Mouse (Mus musculus): ENCODE data around the gene Efna4. TPM values are rescaled to one million over a fixed set of nuclear protein-coding genes. Genes with fewer than 3 reads are reported as not detected.

Efna4 gene
- polyA plus RNA-seq, 1 experiment from 2014 or later = 29.2 TPM

DNA sequence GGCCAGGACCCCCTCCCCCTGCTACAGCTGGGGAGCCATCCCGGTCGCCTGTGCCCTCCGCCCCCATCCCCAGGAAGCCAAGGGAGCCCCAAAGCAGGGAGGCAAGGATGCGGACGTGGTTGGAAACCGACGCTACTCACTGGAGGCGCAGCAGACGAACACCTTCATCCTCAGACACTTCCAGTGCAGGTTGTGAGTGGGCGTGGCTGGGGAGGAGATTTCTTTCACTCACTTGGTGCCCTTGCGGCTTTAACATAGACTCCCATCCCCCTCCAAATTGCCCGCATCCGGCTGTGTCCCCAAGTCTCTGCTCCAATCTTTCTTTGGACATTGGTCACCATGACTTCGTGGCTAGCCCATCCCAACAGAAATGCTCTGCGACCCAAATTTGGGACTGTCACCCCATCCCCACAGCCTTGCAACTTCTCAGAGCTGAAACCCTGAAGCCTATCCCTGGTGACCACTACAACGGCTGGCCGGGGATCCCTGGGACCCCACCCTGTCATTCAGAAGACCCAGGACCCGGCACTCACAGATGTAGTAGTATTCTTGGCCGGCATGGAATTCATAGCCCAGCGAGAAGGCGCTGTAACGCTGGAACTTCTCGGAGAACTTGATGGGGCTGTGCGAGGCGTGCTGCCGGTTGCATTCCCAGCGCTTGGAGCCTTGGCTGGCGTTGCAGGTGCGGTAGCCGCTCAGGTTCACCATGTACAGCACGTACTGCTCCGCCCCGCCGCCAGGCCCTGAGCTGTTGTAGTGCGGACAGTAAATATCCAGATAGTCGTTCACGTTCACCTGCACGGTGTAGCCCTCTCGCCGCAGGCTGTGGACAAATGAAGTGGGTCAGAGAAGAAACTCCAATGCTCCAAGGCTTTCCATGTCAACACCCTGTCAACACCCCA is 21.6 kb downstream of the Efna4 start:
- Histone ChIP-seq H3K27ac (ENCODE audit: low read length) (no peak overlapping the region), H3K4me1 (ENCODE audit: insufficient read depth, low read length) (peaks cover 43% of the 10 kb centered on the region)
- ATAC-seq (ENCODE audit: low FRiP score, low TSS enrichment) = peak; percentile 28; the same call in 1 of the 2 replicates

DNA sequence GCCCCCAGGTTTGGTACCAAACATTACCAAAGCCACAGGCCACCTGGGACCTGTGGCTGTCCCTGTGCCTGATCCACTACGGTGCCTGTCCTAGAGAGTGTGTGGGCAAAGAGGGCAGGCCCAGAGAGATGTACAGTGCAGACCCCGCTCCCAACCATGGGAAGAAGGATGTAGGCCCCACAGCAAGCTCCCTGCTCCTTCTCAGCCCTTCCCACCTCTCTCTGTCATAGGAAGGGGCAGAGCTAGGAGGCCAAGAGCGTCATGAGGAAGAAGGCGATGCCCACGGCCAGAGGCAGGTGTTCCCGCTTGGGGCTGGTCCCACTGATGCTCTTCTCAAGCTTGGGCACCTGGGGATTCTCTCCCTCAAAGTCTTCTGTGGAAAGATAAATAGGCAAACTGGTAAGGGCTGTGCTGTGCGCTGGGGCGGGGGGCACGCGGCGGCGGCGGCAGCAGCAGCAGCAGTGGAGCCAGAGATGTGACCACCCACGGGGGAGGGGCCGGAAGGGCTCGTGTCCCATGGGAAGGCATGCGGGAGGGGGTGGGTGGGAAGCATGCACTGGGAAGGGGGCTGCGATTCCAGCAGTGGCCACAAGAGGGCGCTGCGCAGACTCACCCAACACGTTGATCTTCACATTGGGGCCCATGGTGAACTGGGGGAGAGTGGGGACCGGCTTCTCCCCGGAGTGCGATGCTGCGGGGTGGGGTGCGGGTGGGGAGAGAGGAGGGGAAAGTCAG is 22.5 kb downstream of the Efna4 start:
- WGBS = 7% methylated on average over 26 of the region's 26 CpGs
- Histone ChIP-seq H3K27me3 (ENCODE audit: insufficient read depth, low read length) (peaks cover 18% of the 10 kb centered on the region; the same call in 1 of the 2 replicates), H3K4me1 (ENCODE audit: insufficient read depth, low read length) (peaks cover 35% of the 10 kb centered on the region), H3K36me3 (ENCODE audit: insufficient read depth, low read length) (no peaks in the 10 kb centered on the region), H3K9me3 (ENCODE audit: low read length) (no peaks in the 10 kb centered on the region), H3K4me2 (replicated peaks; ENCODE audit: low read depth, low read length) (peak overlapping the region; percentile 68), H3K27ac (ENCODE audit: low read length) (peak overlapping the region; percentile 9; the same call in 1 of the 2 replicates), H3K9ac (replicated peaks; ENCODE audit: low read length) (peak overlapping the region; percentile 58), H3K4me3 (ENCODE audit: low read length) (peak overlapping the region; percentile 43)
- ATAC-seq (ENCODE audit: low FRiP score, low TSS enrichment) = peak; percentile 33; the same call in 1 of the 2 replicates

More for the DNA sequence above, 21.6 kb downstream of the Efna4 start:
- Histone ChIP-seq H3K4me3 (ENCODE audit: low read length) (peak overlapping the region; percentile 43), H3K36me3 (ENCODE audit: insufficient read depth, low read length) (no peaks in the 10 kb centered on the region), H3K9me3 (ENCODE audit: low read length) (no peaks in the 10 kb centered on the region), H3K4me2 (replicated peaks; ENCODE audit: low read depth, low read length) (peak overlapping the region; percentile 68), H3K9ac (replicated peaks; ENCODE audit: low read length) (peak overlapping the region; percentile 58; the same call in 1 of the 2 replicates), H3K27me3 (ENCODE audit: insufficient read depth, low read length) (peaks cover 20% of the 10 kb centered on the region)
- WGBS = 13% methylated on average over 40 of the region's 40 CpGs

DNA sequence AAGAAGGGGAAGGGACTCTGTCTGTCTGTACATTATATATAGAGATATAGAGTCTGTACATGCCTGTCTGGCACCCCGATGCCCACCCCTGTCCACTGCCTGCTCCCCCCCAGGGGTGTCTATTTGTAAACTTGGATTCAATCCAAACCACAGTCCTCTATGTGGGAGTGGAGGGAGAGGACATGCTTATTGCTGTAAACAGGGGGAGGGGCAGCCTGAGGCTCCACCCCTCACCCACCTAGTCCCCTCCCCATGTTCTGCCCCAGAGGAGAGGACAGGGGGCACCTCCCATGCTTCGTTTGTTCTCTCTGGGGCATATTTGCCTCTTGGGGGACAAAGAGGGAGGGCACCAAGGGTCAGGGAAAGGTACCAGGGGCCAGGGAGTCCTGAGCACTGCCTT is 23.0 kb downstream of the Efna4 start:
- peak overlapping the region; percentile 68 for H3K4me2 ChIP-seq (replicated peaks; ENCODE audit: low read depth, low read length)
- ATAC-seq (ENCODE audit: low FRiP score, low TSS enrichment) = no peak
- WGBS = 44% methylated on average over 2 of the region's 2 CpGs
- peak overlapping the region; percentile 58 for H3K9ac ChIP-seq (replicated peaks; ENCODE audit: low read length)
- peak overlapping the region; percentile 9; the same call in 1 of the 2 replicates for H3K27ac ChIP-seq (ENCODE audit: low read length)
- H3K4me3 ChIP-seq (ENCODE audit: low read length) = peak overlapping the region; percentile 43
- peaks cover 13% of the 10 kb centered on the region; the same call in 1 of the 2 replicates for H3K27me3 ChIP-seq (ENCODE audit: insufficient read depth, low read length)
- H3K9me3 ChIP-seq (ENCODE audit: low read length) = no peaks in the 10 kb centered on the region
- H3K36me3 ChIP-seq (ENCODE audit: insufficient read depth, low read length) = no peaks in the 10 kb centered on the region
- peaks cover 29% of the 10 kb centered on the region for H3K4me1 ChIP-seq (ENCODE audit: insufficient read depth, low read length)

DNA sequence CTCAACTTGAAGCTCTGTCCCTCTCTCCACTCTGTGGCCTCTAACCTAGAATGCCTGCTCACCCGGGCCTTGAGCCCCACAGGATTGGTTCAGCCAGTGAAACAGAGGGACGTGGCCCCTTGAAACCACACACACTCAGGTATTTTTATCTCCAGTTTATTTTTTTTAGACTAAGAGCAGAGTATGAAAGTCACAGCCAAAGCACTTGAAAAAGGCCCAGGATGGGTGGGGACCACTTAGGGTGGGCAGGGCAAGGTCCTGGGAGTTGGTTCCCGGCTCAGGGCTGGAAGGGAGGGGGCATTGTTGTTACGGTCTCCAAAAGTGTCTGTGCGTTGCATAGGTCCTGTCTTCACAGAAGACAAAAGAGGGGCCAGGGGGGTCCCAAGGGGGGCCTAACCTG is 23.5 kb downstream of the Efna4 start:
- H3K4me3 ChIP-seq (ENCODE audit: low read length) = no peak overlapping the region
- no peak overlapping the region for H3K4me2 ChIP-seq (replicated peaks; ENCODE audit: low read depth, low read length)
- ATAC-seq (ENCODE audit: low FRiP score, low TSS enrichment) = no peak
- no peak overlapping the region for H3K9ac ChIP-seq (replicated peaks; ENCODE audit: low read length)
- 78% methylated on average over 5 of the region's 5 CpGs for WGBS
- H3K9me3 ChIP-seq (ENCODE audit: low read length) = no peaks in the 10 kb centered on the region
- no peaks in the 10 kb centered on the region for H3K36me3 ChIP-seq (ENCODE audit: insufficient read depth, low read length)
- peaks cover 13% of the 10 kb centered on the region; the same call in 1 of the 2 replicates for H3K27me3 ChIP-seq (ENCODE audit: insufficient read depth, low read length)
- H3K4me1 ChIP-seq (ENCODE audit: insufficient read depth, low read length) = peaks cover 25% of the 10 kb centered on the region
- no peak overlapping the region for H3K27ac ChIP-seq (ENCODE audit: low read length)

DNA sequence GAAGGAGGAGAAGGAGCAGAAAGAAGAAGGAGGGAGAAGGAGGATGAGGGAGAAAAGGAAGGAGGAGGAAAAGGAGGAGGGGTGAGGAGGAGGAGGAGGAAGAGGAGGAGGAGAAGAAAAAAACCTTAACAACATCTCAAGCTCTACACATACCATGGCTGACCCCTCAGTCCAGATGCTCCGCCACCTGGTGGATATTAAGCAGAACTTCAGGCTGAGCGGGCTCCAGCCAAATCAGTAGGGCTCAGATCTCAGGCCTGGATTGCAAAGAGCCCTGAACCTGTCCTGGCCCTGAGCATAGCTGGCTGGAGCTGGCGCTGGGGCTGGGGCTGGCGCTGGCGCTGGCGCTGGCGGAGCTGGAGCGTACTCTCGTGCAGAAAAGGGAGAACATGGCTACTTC is 29.7 kb downstream of the Efna4 start:
- ATAC-seq (ENCODE audit: low FRiP score, low TSS enrichment) = peak; percentile 66

DNA sequence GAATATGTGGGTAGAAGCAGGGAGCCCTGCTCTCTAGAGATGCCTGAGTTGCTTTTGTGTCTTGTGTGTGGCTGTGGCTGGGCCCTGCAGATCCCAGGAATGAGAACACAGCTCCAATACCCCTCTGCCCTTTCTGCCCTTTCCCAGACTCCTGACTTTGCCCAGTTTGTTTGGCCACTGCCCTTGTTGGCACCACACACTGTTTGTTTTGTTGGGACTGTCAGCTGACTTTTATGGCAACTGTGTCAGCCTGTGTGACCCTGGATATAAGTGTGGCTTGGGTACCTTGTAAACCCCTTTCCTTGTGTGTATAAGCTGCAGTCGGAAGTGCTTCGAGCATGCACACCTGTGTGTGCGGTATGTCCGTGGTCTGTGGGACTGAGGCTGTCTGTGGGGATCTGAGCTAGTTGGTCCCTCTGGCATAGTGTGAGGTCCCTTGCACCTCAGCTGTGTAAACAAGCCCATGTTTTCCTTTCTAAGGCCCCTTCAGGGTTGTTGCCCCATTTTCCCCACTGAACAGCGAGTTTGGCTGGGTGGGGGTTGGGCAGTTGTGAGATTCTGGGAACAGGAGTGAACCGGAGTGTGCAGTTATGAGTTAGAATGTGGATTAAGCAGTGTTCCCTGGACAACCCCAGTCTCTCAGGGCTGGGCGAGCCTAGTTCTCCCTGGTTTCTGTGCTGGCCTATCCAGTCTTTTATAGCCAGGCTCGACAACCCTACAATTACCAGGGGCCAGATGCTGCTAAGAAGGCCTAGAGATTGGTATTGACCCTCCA is 32.1 kb downstream of the Efna4 start:
- peak overlapping the region; percentile 28; the same call in 1 of the 2 replicates for H3K27ac ChIP-seq (ENCODE audit: low read length)
- 0 out of 2 replicates have a peak overlapping the region, but pooled peaks have one; percentile 9 for H3K9ac ChIP-seq (replicated peaks; ENCODE audit: low read length)
- peaks cover 12% of the 10 kb centered on the region for H3K4me1 ChIP-seq (ENCODE audit: insufficient read depth, low read length)
- H3K27me3 ChIP-seq (ENCODE audit: insufficient read depth, low read length) = no peaks in the 10 kb centered on the region
- H3K9me3 ChIP-seq (ENCODE audit: low read length) = no peaks in the 10 kb centered on the region
- WGBS = 46% methylated on average over 8 of the region's 8 CpGs
- peak; percentile 28 for ATAC-seq (ENCODE audit: low FRiP score, low TSS enrichment)
- no peaks in the 10 kb centered on the region for H3K36me3 ChIP-seq (ENCODE audit: insufficient read depth, low read length)
- H3K4me2 ChIP-seq (replicated peaks; ENCODE audit: low read depth, low read length) = no peak overlapping the region
- H3K4me3 ChIP-seq (ENCODE audit: low read length) = no peak overlapping the region

More for the DNA sequence above, 29.7 kb downstream of the Efna4 start:
- Histone ChIP-seq H3K4me2 (replicated peaks; ENCODE audit: low read depth, low read length) (no peak overlapping the region), H3K27me3 (ENCODE audit: insufficient read depth, low read length) (no peaks in the 10 kb centered on the region), H3K27ac (ENCODE audit: low read length) (no peak overlapping the region), H3K4me3 (ENCODE audit: low read length) (no peak overlapping the region), H3K4me1 (ENCODE audit: insufficient read depth, low read length) (peaks cover 12% of the 10 kb centered on the region), H3K9ac (replicated peaks; ENCODE audit: low read length) (0 out of 2 replicates have a peak overlapping the region, but pooled peaks have one; percentile 15), H3K36me3 (ENCODE audit: insufficient read depth, low read length) (no peaks in the 10 kb centered on the region), H3K9me3 (ENCODE audit: low read length) (no peaks in the 10 kb centered on the region)
- whole genome bisulfite sequencing = 4% methylated on average over 9 of the region's 9 CpGs

DNA sequence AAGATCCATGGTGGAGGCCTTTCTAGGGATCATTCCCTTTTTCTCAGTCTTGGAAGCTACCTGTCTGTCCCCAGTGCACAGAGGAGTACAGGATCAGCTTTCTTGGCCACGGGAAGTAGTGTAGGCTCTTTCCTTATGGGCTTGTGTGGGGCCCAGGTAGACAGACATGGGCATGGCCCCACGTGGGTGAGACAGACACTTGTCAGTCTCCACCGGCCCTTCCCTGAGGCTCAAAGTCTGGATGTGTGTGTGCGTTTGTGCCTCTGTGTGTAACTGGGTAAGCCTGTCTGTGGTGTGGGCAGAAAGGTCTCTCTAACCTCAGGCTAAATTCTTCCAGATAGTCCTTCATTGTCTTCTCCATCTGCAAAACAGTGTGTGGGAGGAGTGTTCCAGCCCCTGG is 32.7 kb downstream of the Efna4 start:
- ATAC-seq (ENCODE audit: low FRiP score, low TSS enrichment) = no peak
- 57% methylated on average over 4 of the region's 4 CpGs for WGBS
- H3K9me3 ChIP-seq (ENCODE audit: low read length) = no peaks in the 10 kb centered on the region
- H3K36me3 ChIP-seq (ENCODE audit: insufficient read depth, low read length) = no peaks in the 10 kb centered on the region
- no peak overlapping the region for H3K4me2 ChIP-seq (replicated peaks; ENCODE audit: low read depth, low read length)
- H3K4me3 ChIP-seq (ENCODE audit: low read length) = no peak overlapping the region
- peaks cover 14% of the 10 kb centered on the region for H3K4me1 ChIP-seq (ENCODE audit: insufficient read depth, low read length)
- peak overlapping the region; percentile 28; the same call in 1 of the 2 replicates for H3K27ac ChIP-seq (ENCODE audit: low read length)
- H3K9ac ChIP-seq (replicated peaks; ENCODE audit: low read length) = no peak overlapping the region
- H3K27me3 ChIP-seq (ENCODE audit: insufficient read depth, low read length) = no peaks in the 10 kb centered on the region

DNA sequence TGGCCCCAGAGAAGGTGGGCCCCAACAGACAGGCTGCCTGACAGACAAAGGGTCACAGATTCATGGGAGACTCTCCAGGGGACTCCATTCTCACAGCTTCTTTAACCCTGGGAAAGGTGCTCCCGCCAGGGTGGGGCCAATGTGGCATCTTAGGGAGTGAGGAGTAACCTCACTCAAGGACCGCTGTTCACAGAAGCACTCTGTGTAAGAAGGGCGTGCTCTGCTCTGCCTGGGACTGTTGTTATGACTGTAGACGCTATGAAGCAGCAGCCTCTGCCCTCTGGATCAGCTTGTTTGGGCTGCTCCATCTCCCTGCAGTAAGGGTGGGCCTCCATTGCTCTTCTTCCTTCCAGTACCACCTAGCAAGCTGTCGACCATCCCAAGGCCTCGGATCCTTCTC is 33.4 kb downstream of the Efna4 start:
- Histone ChIP-seq H3K9ac (replicated peaks; ENCODE audit: low read length) (no peak overlapping the region), H3K9me3 (ENCODE audit: low read length) (no peaks in the 10 kb centered on the region), H3K4me2 (replicated peaks; ENCODE audit: low read depth, low read length) (no peak overlapping the region), H3K4me1 (ENCODE audit: insufficient read depth, low read length) (peaks cover 21% of the 10 kb centered on the region), H3K4me3 (ENCODE audit: low read length) (no peak overlapping the region), H3K27me3 (ENCODE audit: insufficient read depth, low read length) (no peaks in the 10 kb centered on the region), H3K27ac (ENCODE audit: low read length) (no peak overlapping the region), H3K36me3 (ENCODE audit: insufficient read depth, low read length) (no peaks in the 10 kb centered on the region)
- 67% methylated on average over 6 of the region's 6 CpGs for WGBS
- no peak for ATAC-seq (ENCODE audit: low FRiP score, low TSS enrichment)

DNA sequence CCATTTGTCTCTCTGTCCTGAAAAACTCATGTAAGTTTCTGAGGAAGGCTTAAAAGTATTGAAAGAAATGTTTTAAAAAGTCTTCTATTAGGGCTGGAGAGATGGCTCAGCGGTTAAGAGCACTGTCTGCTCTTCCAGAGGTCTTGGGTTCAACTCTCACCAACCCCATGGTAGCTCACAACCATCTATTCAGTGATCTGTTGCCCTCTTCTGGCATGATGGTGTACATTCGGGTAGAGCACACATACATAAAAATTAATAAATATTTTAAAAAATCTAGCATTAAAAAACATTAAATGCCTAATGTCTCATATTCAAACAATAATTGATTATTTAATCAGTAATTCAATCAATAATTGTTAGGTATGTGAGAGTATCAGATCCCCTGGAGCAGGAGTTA is 37.3 kb downstream of the Efna4 start:
- Histone ChIP-seq H3K27me3 (ENCODE audit: insufficient read depth, low read length) (no peaks in the 10 kb centered on the region), H3K9ac (replicated peaks; ENCODE audit: low read length) (no peak overlapping the region), H3K36me3 (ENCODE audit: insufficient read depth, low read length) (no peaks in the 10 kb centered on the region), H3K4me2 (replicated peaks; ENCODE audit: low read depth, low read length) (no peak overlapping the region), H3K9me3 (ENCODE audit: low read length) (no peaks in the 10 kb centered on the region), H3K27ac (ENCODE audit: low read length) (0 out of 2 replicates have a peak overlapping the region, but pooled peaks have one; percentile 6), H3K4me1 (ENCODE audit: insufficient read depth, low read length) (peaks cover 15% of the 10 kb centered on the region), H3K4me3 (ENCODE audit: low read length) (no peak overlapping the region)
- no peak for ATAC-seq (ENCODE audit: low FRiP score, low TSS enrichment)
- 67% methylated on average over 2 of the region's 2 CpGs for WGBS

Measured in kidney, embryonic 16.5 days (tissue).